In the genomic region with DNA sequence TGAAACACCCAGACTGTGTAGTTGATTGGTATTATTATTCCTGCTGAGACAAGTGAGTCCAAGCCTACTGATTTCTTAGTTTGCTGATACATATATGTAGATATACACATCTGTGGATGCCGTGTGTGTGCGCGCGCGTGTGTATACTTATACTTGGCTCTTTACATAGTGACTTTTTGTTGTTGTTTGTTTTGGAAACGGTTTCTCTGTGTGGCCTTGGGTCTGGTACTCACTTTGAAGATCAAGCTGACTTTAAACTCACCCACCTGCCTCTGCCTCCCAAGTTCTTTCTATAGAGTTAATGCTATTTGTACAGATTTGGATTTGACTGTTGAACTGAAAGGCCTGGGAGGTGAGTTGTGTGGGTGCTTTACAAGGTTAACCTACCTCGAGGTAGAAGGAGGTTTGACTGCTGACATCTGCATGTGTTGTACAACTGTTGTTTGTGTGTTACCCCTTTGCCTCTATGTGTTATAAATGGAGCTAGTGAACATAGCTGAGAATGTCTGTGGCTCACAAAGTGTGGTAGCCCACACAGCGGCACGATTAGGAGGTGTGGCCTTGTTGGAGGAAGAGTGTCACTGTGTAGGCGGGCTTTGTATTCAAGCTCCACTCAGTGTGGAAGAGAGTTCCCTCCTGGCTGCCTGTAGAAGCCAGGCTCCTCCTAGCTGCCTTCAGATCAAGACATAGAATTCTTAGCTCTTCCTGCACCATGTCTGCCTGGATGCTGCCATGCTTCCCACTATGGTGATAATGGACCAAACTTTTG, we compare ENCODE assay signal across 13 mouse cellular contexts. TPM values are rescaled to one million over a fixed set of nuclear protein-coding genes. Genes with fewer than 3 reads are reported as not detected.
DNase-seq lines count a peak whose midpoint lies in the region; ATAC-seq and TF ChIP-seq lines count a peak whose summit lies in the region.
"Had no signal": no experiment of that assay in that cellular context is flagged by ENCODE, and none has a peak within 500 bp of the region (broad histone marks: within the 10 kb centered on the region; RNA-seq: fewer than 3 reads in every experiment).

No protein-coding gene starts in this region.

- no peaks in the 10 kb centered on the region for H3K27me3 ChIP-seq in CH12.LX (replicated peaks)
- H3K27me3 ChIP-seq in liver, embryonic 12.5 days (replicated peaks): no peaks in the 10 kb centered on the region
- no peaks in the 10 kb centered on the region for H3K27me3 ChIP-seq in midbrain, embryonic 16.5 days (ENCODE audit: control insufficient read depth, insufficient read depth, low read depth, low read length)
- H3K27me3 ChIP-seq: hindbrain, embryonic 12.5 days; liver, embryonic 15.5 days had no signal

- WGBS in lung, adult 2 months: 74% methylated on average over 10 of the region's 10 CpGs
- 70% methylated on average over 10 of the region's 10 CpGs for WGBS in liver, embryonic 12.5 days (ENCODE audit: insufficient replicate concordance)
- WGBS in midbrain, embryonic 16.5 days: 95% methylated on average over 10 of the region's 10 CpGs

- H3K4me3 ChIP-seq in lung, adult 2 months (replicated peaks; ENCODE audit: extremely low read depth, low read depth, low read length): no peak overlapping the region
- no peak overlapping the region for H3K4me3 ChIP-seq in CH12.LX (replicated peaks in 1 of 3; ENCODE audit: low read depth in 2 of 3, low read length in 2 of 3, poor library complexity in 1 of 3)
- H3K4me3 ChIP-seq in liver, embryonic 12.5 days: no peak overlapping the region
- no peak overlapping the region for H3K4me3 ChIP-seq in midbrain, embryonic 16.5 days (ENCODE audit: low read depth, low read length)
- H3K4me3 ChIP-seq: heart, embryonic 10.5 days; hindbrain, embryonic 12.5 days; liver, embryonic 15.5 days had no signal

- in situ Hi-C loops in CH12.LX (cut with MboI; ENCODE audit: low pct_ligation_motif_present, low pct_unique_long_range_greater_than_20kb, low sequenced_read_pairs): no loop called here

- H3K4me2 ChIP-seq in CH12.LX (ENCODE audit: insufficient read depth, low read depth, poor library complexity, severe bottlenecking): no peak overlapping the region
- H3K4me2 ChIP-seq in liver, embryonic 12.5 days: no peak overlapping the region
- no peak overlapping the region for H3K4me2 ChIP-seq in midbrain, embryonic 16.5 days (ENCODE audit: low read length)
- H3K4me2 ChIP-seq: hindbrain, embryonic 12.5 days; liver, embryonic 15.5 days had no signal

- no peak for TF ChIP-seq CTCF in lung, adult 2 months (IDR thresholded peaks at IDR 0.05; ENCODE audit: insufficient read depth, low read length)
- TF ChIP-seq CTCF in CH12.LX (conservative IDR thresholded peaks at IDR 0.05 in 1 of 2, IDR thresholded peaks at IDR 0.05 in 1 of 2; ENCODE audit: low read depth in 2 of 2, low read length in 2 of 2): no peak

- H3K79me2 ChIP-seq in CH12.LX (replicated peaks; ENCODE audit: control insufficient read depth, extremely low read depth, insufficient read depth, poor library complexity, severe bottlenecking): peaks cover 3% of the 10 kb centered on the region; the same call in 1 of the 2 replicates

- DNase-seq in lung, postnatal 10 days: peak; percentile 12
- DNase-seq in lung, adult 2 months: no peak
- DNase-seq in CH12.LX (ENCODE audit: extremely low read depth): peak; percentile 32
- DNase-seq in telencephalon, adult 2 months (ENCODE audit: low read depth, low spot score): peak; percentile 49
- DNase-seq in adrenal gland, postnatal 14 days: no peak
- DNase-seq in gastrocnemius, postnatal 10 days: no peak
- DNase-seq: midbrain, embryonic 14.5 days had no signal

- no peak overlapping the region for H3K9ac ChIP-seq in CH12.LX (ENCODE audit: insufficient read depth, low read depth)
- H3K9ac ChIP-seq in liver, embryonic 12.5 days: no peak overlapping the region
- H3K9ac ChIP-seq in midbrain, embryonic 16.5 days (ENCODE audit: low read depth, low read length): no peak overlapping the region
- H3K9ac ChIP-seq: hindbrain, embryonic 12.5 days; liver, embryonic 15.5 days had no signal

- dilution Hi-C loops in CH12.LX (cut with MboI; ENCODE audit: extremely low pct_ligation_motif_present, extremely low pct_unique_long_range_greater_than_20kb, low sequenced_read_pairs): no loop called here

- H3K36me3 ChIP-seq in CH12.LX (replicated peaks in 1 of 2; ENCODE audit: control insufficient read depth in 1 of 2, insufficient read depth in 1 of 2, low read length in 1 of 2): peaks cover 0 to 29% of the 10 kb centered on the region in 2 experiments
- peaks cover 9% of the 10 kb centered on the region for H3K36me3 ChIP-seq in liver, embryonic 12.5 days
- no peaks in the 10 kb centered on the region for H3K36me3 ChIP-seq in midbrain, embryonic 16.5 days (ENCODE audit: control insufficient read depth, insufficient read depth, low read length)
- H3K36me3 ChIP-seq: heart, embryonic 10.5 days; hindbrain, embryonic 12.5 days; liver, embryonic 15.5 days had no signal

- H3K27ac ChIP-seq in CH12.LX (ENCODE audit: insufficient read depth, low read depth): no peak overlapping the region
- H3K27ac ChIP-seq in liver, embryonic 12.5 days: no peak overlapping the region
- no peak overlapping the region for H3K27ac ChIP-seq in midbrain, embryonic 16.5 days (ENCODE audit: low read length)
- H3K27ac ChIP-seq: heart, embryonic 10.5 days; hindbrain, embryonic 12.5 days; kidney, postnatal 0 days; liver, embryonic 15.5 days had no signal

- TF ChIP-seq EP300 in CH12.LX (IDR thresholded peaks at IDR 0.05; ENCODE audit: low read length): no peak

- no peak for TF ChIP-seq POLR2A in lung, adult 2 months (IDR thresholded peaks at IDR 0.05; ENCODE audit: borderline replicate concordance, extremely low read depth, low read depth, low read length)
- TF ChIP-seq POLR2A in CH12.LX (IDR thresholded peaks at IDR 0.05; ENCODE audit: low read depth, low read length): no peak

- peaks cover 4% of the 10 kb centered on the region; the same call in 1 of the 2 replicates for H3K4me1 ChIP-seq in lung, adult 2 months (ENCODE audit: control insufficient read depth, insufficient read depth, low read length)
- peaks cover 4 to 30% of the 10 kb centered on the region in 2 experiments for H3K4me1 ChIP-seq in CH12.LX (ENCODE audit: control insufficient read depth in 1 of 2, insufficient read depth in 2 of 2)
- peaks cover 56% of the 10 kb centered on the region for H3K4me1 ChIP-seq in liver, embryonic 12.5 days
- H3K4me1 ChIP-seq in midbrain, embryonic 16.5 days (ENCODE audit: control insufficient read depth, insufficient read depth, low read length): peaks cover 11% of the 10 kb centered on the region

- ATAC-seq in liver, embryonic 12.5 days: peak; percentile 56
- no peak for ATAC-seq in midbrain, embryonic 16.5 days

- H3K9me3 ChIP-seq in CH12.LX (replicated peaks; ENCODE audit: low read length): no peaks in the 10 kb centered on the region
- no peaks in the 10 kb centered on the region for H3K9me3 ChIP-seq in liver, embryonic 12.5 days (replicated peaks)
- H3K9me3 ChIP-seq in midbrain, embryonic 16.5 days (replicated peaks; ENCODE audit: control insufficient read depth, low read length, poor library complexity, severe bottlenecking): no peaks in the 10 kb centered on the region
- H3K9me3 ChIP-seq: heart, embryonic 10.5 days; hindbrain, embryonic 12.5 days; liver, embryonic 15.5 days had no signal

- no peak for TF ChIP-seq RAD21 in CH12.LX (IDR thresholded peaks at IDR 0.05; ENCODE audit: low read depth, low read length)

TF ChIP-seq in CH12.LX, 34 proteins besides CTCF, POLR2A, EP300 and RAD21:
- TF ChIP-seq ZKSCAN1 (IDR thresholded peaks at IDR 0.05; ENCODE audit: borderline replicate concordance, low read depth, low read length): no peak
- no peak for TF ChIP-seq E2F4 (IDR thresholded peaks at IDR 0.05; ENCODE audit: insufficient replicate concordance, low read depth, low read length)
- no peak for TF ChIP-seq USF1 (IDR thresholded peaks at IDR 0.05; ENCODE audit: low read depth, low read length)
- TF ChIP-seq TCF12 (IDR thresholded peaks at IDR 0.05; ENCODE audit: low read depth, low read length): no peak
- TF ChIP-seq IRF4 (IDR thresholded peaks at IDR 0.05; ENCODE audit: low read depth, low read length): no peak
- no peak for TF ChIP-seq CHD2 (IDR thresholded peaks at IDR 0.05; ENCODE audit: low read length)
- no peak for TF ChIP-seq MAX (IDR thresholded peaks at IDR 0.05; ENCODE audit: low read length)
- TF ChIP-seq USF2 (conservative IDR thresholded peaks at IDR 0.05; ENCODE audit: low read depth, low read length): no peak
- TF ChIP-seq ETS1 (conservative IDR thresholded peaks at IDR 0.05; ENCODE audit: low read depth, low read length): no peak
- TF ChIP-seq ZNF384 (IDR thresholded peaks at IDR 0.05; ENCODE audit: low read depth, low read length): no peak
- no peak for TF ChIP-seq MEF2A (IDR thresholded peaks at IDR 0.05; ENCODE audit: borderline replicate concordance, low read depth, low read length)

RNA-seq across cellular contexts. Expression of gene Wdr20, which starts 32.9 kb away (rescaled TPM):
- polyA plus RNA-seq in lung, adult 2 months (2012; rRNA removed): 13.5 and 16.2 TPM in 2 replicates
- total RNA-seq in CH12.LX (2012; rRNA removed) (26.2 and 27.4 TPM in 2 replicates), CH12.LX (2014; rRNA removed) (20.5 and 22.8 TPM in 2 replicates)
- polyA plus RNA-seq in CH12.LX (2012; ENCODE audit: insufficient read length, low read depth): 16.1 and 17.9 TPM in 2 replicates
- polyA plus RNA-seq in liver, embryonic 12.5 days (2016; fragmentation: Nextera tagmentation; extraction: Ambion mirVana): 14.2 and 16.0 TPM in 2 replicates
- 35.2 and 41.6 TPM in 2 replicates for total RNA-seq in adrenal gland, postnatal 14 days (2021)
- polyA plus RNA-seq in midbrain, embryonic 16.5 days (2015; fragmentation: Nextera tagmentation; extraction: Ambion mirVana): 23.4 and 24.3 TPM in 2 replicates
- 10 to 100 TPM; 20.5 TPM for total RNA-seq in gastrocnemius, postnatal 10 days (2021)

Comparison
In these comparisons a context has a peak if more than half of its experiments do, and no peak if none do; other contexts are left out.
1. DNase-seq: peak in lung, postnatal 10 days (single experiment), CH12.LX (single experiment) and telencephalon, adult 2 months (single experiment); none in lung, adult 2 months (single experiment), adrenal gland, postnatal 14 days (single experiment) and gastrocnemius, postnatal 10 days (single experiment).